Mouse (Mus musculus) cortical plate, adult 2 months (tissue): Measurements from ENCODE around the gene Tmem132d.

Experiments used
- CTCF ChIP-seq: fragments of 200-500 bp; IDR thresholded peaks from 2 replicates; pipeline ENCODE4 v1.5.1; 2011; ENCODE audit warnings: mild to moderate bottlenecking, control low read depth, low read length; ENCODE audit not compliant: insufficient read depth; ENCODE audit errors: extremely low read depth
- POLR2A ChIP-seq: fragments of 200-500 bp; IDR thresholded peaks from 2 replicates; pipeline ENCODE4 v1.6.1; 2011; ENCODE audit warnings: mild to moderate bottlenecking, low read length, control low read depth; ENCODE audit not compliant: insufficient read depth; ENCODE audit errors: extremely low read depth

- TF ChIP-seq CTCF (no peak), POLR2A (no peak)
Measured at GRCm38 (mm10) chr5:128218281-128218680, 214.6 kb downstream of the Tmem132d start.
